Mouse (Mus musculus) cerebellum, adult 11 months (tissue): ENCODE data around the gene Rbp3.

Experiments used
- DNase-seq: peaks from one replicate; pipeline ENCODE4 v3.0.0; 2022

Rbp3 gene

DNA sequence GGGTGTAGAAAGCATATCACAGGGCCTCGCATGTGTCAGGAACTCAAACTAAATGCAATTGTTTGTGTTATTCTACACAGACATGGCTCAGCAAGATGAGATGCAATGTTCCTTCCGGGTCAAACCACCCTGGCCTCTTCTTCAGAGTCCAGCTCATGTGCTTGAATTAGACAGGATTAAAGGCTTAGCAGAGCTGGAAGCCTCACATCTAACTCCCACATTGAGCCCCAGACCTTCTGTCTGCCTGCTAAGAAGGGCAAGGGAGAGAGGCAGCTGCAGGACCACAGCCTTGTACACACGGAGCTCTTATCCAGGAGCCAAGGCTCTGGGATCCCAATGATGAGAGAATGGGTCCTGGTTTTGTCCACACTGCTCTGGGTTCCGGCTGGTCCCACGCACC, at the start of gene Rbp3:
TSS of gene Rbp3 (plus strand) at position 243 of the 400 bp plus-strand sequence.
- no peak for DNase-seq

DNA sequence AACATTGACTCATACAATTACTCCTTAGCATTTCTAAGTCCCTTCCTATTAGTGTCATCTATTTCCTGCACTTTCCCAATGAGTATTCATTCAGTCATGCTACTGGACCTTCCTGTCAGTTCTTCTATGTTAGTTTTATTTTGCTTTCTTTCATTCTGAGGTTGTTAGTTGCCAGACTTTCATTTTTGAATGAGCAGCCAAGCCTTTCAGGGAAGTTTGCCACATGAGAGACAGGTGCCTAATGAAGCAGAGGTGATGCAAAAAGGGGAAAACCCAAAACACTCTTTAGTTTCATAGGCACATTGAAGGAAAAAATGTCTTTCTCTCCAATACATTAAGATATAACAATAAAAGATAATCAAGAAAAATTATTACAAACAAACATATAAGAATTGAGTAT, 49.0 kb upstream of the Rbp3 start:
- no peak for DNase-seq

DNA sequence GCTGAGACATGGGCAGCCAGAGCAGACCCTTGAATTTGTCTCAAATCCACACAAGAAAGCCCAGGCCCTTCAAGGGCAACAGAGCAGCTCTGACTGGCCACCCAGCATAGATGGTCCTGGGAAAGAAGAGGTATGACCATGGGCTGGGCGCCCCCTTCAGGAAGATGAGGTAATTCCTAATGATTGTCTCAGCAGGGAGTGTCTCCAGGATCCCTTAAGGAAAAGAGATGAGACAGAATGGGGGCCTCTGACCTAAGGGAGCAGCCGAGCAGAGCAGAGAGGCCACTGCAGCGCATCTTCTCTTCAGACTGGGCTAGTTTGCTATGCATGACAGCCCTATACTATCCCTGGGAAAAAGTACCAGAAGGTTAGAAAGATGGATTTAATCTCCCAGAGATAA, 40.1 kb upstream of the Rbp3 start:
- DNase-seq, result no peak

GRCm38 (mm10) chr14:33914206-33914605, 39.6 kb upstream of the Rbp3 start:
- no peak for DNase-seq

GRCm38 (mm10) chr14:33920727-33921559, 32.9 kb upstream of the Rbp3 start:
- no peak for DNase-seq

- no peak for DNase-seq
Measured at GRCm38 (mm10) chr14:33922771-33923167, 31.0 kb upstream of the Rbp3 start.

GRCm38 (mm10) chr14:33923168-33924070, 30.4 kb upstream of the Rbp3 start, which contains the start of gene Gdf10:
Gdf10 (plus strand) TSS chr14:33923587.
- DNase-seq, result no peak

GRCm38 (mm10) chr14:33931853-33932252, 21.9 kb upstream of the Rbp3 start:
- DNase-seq, result no peak

DNA sequence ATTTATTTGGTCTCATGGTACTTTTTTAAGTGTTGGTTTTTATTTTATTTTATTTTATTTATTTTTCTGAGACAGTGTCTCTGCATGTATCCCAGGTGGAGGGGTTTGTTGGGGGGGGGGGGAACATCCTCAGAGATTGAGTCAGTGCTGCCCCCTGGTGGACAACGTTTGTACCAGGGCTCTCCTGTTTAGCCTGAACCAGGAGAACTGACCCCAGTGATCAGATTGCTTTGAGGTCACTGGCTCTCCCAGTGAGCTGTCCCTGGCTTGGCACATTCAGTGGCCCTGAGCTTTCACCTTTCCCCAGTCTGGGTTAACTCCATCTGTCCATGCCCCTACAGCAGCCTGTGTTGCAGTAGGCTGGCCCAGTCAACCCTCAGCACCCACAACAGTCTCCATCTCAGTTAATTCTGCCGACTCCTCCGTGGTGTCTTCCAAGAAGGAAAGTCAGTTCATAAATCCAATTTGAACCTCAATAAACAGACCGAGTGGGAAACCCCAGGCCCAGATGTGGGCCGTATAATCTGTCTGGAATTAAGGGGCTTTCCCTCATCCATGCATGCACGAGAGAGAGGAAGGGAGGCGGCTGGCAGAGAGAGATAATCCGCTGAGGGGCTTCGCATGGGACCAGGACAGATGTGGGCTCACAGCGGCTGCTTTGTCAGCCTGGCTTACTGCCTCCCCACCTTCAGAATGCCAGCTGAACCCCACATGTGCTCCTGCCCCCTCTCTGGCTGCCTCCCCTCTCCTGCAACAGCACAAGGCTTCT, 20.7 kb upstream of the Rbp3 start:
- DNase-seq, result peak; percentile 28

DNA sequence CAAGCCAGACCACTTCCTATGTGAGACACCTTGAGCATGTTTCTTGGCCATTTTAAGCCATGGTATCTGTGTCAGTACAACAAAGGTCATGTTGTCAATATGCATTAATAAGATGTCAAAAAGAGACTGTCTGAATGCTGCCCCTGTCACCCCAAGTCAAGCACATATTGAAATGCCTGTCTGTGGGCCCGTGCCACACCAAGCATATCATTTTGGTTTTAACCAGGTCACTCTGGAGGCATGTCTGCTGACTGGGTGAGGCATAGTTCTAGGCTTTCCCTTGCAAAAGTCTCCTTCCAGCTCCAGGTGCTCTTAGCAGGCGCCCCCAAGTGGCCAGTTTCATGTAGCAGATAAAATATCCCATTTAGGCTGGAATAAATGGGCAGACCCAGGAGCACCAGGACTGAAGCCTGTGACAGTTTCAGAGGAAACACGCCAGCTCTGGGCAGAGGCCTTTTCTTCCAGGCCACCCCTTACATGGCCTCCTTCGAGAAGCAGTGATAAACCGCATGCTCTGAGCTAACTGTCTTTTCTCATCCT, 20.0 kb upstream of the Rbp3 start:
- DNase-seq, result no peak

- DNase-seq, result peak; percentile 56
Measured at GRCm38 (mm10) chr14:33939117-33939516, 14.7 kb upstream of the Rbp3 start.

GRCm38 (mm10) chr14:33940739-33941138, 13.1 kb upstream of the Rbp3 start, which contains the start of gene Gdf2:
Gdf2 (plus strand) TSS chr14:33941039.
- DNase-seq, result no peak

- DNase-seq, result no peak
Measured at GRCm38 (mm10) chr14:33942222-33942621, 11.6 kb upstream of the Rbp3 start.

DNA sequence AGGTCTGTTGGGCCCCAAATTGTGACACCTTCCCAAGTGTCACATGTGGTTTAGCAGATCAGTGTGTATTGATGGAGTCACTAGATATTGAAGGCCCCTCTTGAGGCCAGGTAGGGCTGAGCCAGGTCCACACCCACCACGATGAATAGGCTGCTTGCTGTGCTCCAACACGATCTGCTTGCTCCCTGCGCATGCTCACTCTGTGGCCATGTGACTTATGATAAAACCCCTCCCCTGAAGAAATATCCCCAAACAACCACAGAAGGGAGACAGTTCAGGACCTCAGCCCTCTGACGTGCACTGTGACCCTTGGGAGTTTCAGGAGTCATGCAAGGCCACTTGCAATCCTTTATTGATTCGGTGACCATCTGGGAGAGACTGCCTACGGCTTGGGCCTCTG, 7.7 kb upstream of the Rbp3 start:
- no peak for DNase-seq

DNA sequence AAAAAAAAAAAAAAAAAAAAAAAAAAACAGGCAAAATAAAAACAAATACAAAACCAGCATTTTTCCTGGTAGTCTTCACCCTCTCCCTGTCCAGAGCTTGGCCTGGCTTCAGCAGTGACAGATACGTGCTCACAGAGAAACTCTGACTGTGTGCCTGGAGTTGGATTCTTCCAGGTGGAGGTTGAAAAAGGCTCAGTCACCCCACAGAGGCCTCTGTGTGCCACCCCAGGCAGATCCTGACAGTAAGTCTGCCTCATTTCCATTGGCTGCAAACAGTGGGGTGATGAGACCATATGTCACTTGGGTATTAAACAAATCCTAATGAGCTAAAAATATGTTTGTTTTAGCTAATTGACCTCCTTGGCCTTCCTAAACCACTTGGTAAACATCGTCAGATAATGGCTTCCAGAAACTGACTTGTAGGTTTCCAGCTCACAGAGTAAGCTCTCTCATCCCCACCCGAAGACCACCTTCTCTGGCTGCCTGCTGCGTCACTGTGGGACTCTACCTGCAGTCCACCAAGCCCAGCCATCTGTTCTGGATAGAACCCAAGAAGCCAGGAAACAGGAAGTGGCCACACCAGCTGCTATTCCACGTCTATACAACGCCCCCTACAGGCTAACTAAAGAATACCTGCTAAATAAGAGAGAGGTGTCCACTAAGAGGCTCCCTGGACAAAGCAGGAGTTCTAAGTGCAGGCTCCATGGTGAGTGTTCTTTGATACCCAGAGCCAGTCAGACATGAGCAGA, 1.4 kb upstream of the Rbp3 start:
- DNase-seq, result peak; percentile 37

DNA sequence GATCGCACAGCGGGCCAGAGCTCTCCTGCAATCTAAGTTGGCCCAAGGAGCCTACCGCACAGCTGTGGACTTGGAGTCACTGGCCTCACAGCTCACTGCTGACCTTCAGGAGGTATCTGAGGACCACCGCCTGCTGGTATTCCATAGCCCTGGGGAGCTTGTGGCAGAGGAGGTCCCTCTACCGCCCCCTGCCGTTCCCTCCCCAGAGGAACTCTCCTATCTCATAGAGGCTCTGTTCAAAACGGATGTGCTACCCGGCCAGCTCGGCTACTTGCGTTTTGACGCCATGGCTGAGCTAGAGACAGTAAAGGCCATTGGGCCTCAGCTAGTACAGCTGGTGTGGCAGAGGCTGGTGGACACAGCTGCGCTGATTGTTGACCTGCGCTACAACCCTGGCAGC, 2.3 kb downstream of the Rbp3 start:
- DNase-seq, result no peak

DNA sequence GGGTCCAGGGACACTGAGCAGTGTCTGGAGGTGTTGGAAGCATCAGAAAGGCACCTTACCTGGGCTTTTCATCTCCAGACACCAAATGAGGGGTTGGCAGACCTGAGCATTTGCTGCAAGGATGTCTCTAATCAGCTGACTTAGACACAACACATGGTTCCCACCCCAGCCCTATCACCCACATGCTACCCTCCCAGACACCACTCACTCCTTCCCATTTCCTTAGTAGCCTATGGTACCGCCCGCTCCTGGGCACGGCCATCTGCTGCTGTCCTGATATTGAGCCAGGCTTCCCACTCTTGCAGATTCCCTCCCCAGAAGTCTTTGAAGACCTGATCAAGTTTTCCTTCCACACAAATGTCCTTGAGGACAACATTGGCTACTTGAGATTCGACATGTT, 4.4 kb downstream of the Rbp3 start:
- no peak for DNase-seq

- DNase-seq, result no peak
Measured at GRCm38 (mm10) chr14:33958841-33959240, 5.0 kb downstream of the Rbp3 start.

DNA sequence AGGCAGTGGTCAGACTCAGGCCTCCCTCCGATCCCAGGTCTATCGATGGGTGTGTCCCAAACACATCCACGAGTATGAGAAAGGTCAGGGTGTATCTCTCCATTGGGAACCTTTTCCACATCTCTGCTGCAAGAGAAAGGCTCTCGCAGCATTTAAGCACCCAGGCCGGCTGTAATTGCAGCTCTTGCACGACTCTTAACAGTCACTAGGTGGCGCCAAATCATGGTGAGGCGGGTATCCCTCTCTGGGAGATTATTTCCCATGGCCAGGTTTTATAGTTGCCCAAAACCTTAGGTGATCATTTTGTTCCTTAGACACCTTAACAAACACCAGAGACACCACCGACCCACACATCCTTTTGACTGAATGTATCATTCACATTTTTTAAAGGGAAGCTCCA, 5.5 kb downstream of the Rbp3 start:
- DNase-seq, result peak; percentile 50

DNA sequence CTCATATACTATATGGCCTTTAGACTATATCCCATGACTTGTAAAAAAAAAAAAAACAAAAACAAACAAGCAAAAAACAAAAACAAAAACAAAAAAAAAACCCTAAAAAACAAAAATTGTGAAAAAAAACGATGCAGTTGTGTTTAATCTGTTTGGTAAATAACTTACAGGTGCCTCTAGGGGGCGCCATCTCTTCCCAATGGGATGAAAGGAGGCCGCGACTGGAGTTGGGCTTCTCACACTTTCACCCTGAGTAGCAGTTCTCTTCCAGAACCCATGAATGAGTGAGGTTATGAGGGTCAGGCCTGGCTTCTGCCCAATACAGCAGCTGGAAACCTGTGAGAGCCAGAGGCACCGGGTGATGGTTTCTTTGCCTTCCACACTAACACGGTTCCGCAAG, 11.9 kb downstream of the Rbp3 start:
- no peak for DNase-seq

GRCm38 (mm10) chr14:33972679-33973078, 18.9 kb downstream of the Rbp3 start:
- DNase-seq, result no peak

- DNase-seq, result no peak
Measured at GRCm38 (mm10) chr14:33974752-33975151, 20.9 kb downstream of the Rbp3 start.
